Mouse (Mus musculus) midbrain, embryonic 16.5 days (tissue): ENCODE measurements at regions not wholly inside any gene's neighbourhood (a gene's known extent, or its start where the extent isn't known, plus 50 kb on each side); places are given as distances from the start of the nearest gene placed in this dataset.

Experiments
- ATAC-seq: fragments of 200-750 bp; cut with Nextera tagmentation; 2 replicates; pipeline ENCODE4 v1.8.0; 2017; ENCODE audit warnings: moderate TSS enrichment
- H3K27ac ChIP-seq: fragments of 300-500 bp; sonication (generic); 2 replicates; pipeline ENCODE4 v1.5.1; 2014; ENCODE audit warnings: mild to moderate bottlenecking, low read length, mixed read lengths
- H3K27me3 ChIP-seq: fragments of 300-500 bp; sonication (generic); 2 replicates; pipeline ENCODE4 v1.6.1; 2014; ENCODE audit warnings: low read depth, low read length, mixed read lengths; ENCODE audit not compliant: control insufficient read depth, insufficient read depth
- H3K36me3 ChIP-seq: fragments of 300-500 bp; sonication (generic); 2 replicates; pipeline ENCODE4 v1.6.1; 2014; ENCODE audit warnings: mild to moderate bottlenecking, low read length, moderate library complexity, mixed read lengths; ENCODE audit not compliant: control insufficient read depth, insufficient read depth
- H3K4me1 ChIP-seq: fragments of 300-500 bp; sonication (generic); 2 replicates; pipeline ENCODE4 v1.6.1; 2014; ENCODE audit warnings: mild to moderate bottlenecking, low read length, mixed read lengths; ENCODE audit not compliant: control insufficient read depth, insufficient read depth
- H3K4me2 ChIP-seq: fragments of 300-500 bp; sonication (generic); 2 replicates; pipeline ENCODE4 v1.6.1; 2014; ENCODE audit warnings: mild to moderate bottlenecking, low read length, mixed read lengths
- H3K4me3 ChIP-seq: fragments of 300-500 bp; sonication (generic); 2 replicates; pipeline ENCODE4 v1.5.1; 2014; ENCODE audit warnings: low read depth, mild to moderate bottlenecking, low read length, moderate library complexity, mixed read lengths
- H3K9ac ChIP-seq: fragments of 300-500 bp; sonication (generic); 2 replicates; pipeline ENCODE4 v1.6.1; 2014; ENCODE audit warnings: low read depth, low read length, mixed read lengths
- H3K9me3 ChIP-seq: fragments of 300-500 bp; sonication (generic); replicated peaks from 2 replicates; pipeline ENCODE4 v1.6.1; 2014; ENCODE audit warnings: mild to moderate bottlenecking, low read length, mixed read lengths; ENCODE audit not compliant: control insufficient read depth, poor library complexity, severe bottlenecking
- WGBS: fragments of 180-500 bp; shearing (Covaris S2); extraction: QIAGEN DNeasy Blood & Tissue Kit; methylation state at CpG from one replicate; pipeline ENCODE4 v1.1.7; 2014; 5-methylcytosine and 5-hydroxymethylcytosine counted together

- ATAC-seq, result no peak
- no peaks in the 10 kb centered on the region for H3K4me1 ChIP-seq
- no peak overlapping the region for H3K27ac ChIP-seq
- H3K36me3 ChIP-seq, result no peaks in the 10 kb centered on the region
- no peak overlapping the region for H3K4me2 ChIP-seq
- no peaks in the 10 kb centered on the region for H3K9me3 ChIP-seq
- 91% methylated on average over 2 of the region's 2 CpGs for WGBS
- H3K9ac ChIP-seq, result no peak overlapping the region
- no peak overlapping the region for H3K4me3 ChIP-seq
- H3K27me3 ChIP-seq, result no peaks in the 10 kb centered on the region
Measured at GRCm38 (mm10) chr3:80324726-80325125, 440.4 kb downstream of the Fam198b start.

GRCm38 (mm10) chr3:80331776-80332175 lies 447.4 kb downstream of the Fam198b start:
- Histone ChIP-seq H3K9ac (no peak overlapping the region), H3K4me3 (no peak overlapping the region), H3K27ac (0 out of 2 replicates have a peak overlapping the region, but pooled peaks have one; percentile 52), H3K27me3 (no peaks in the 10 kb centered on the region), H3K36me3 (no peaks in the 10 kb centered on the region), H3K9me3 (no peaks in the 10 kb centered on the region), H3K4me1 (peaks cover 8% of the 10 kb centered on the region; the same call in 1 of the 2 replicates), H3K4me2 (no peak overlapping the region)
- no peak for ATAC-seq
- WGBS, result 59% methylated on average over 3 of the region's 3 CpGs

- 8% methylated on average over 4 of the region's 4 CpGs for WGBS
- peak overlapping the region; percentile 50 for H3K27ac ChIP-seq
- no peak overlapping the region for H3K9ac ChIP-seq
Measured at GRCm38 (mm10) chr3:80334446-80334893, 450.1 kb downstream of the Fam198b start.

GRCm38 (mm10) chr3:80336123-80336674 lies 451.9 kb downstream of the Fam198b start:
- 95% methylated on average over 8 of the region's 8 CpGs for WGBS
- H3K27ac ChIP-seq, result no peak overlapping the region
- H3K4me1 ChIP-seq, result peaks cover 8% of the 10 kb centered on the region; the same call in 1 of the 2 replicates
- no peak overlapping the region for H3K4me2 ChIP-seq
- ATAC-seq, result 0 out of 2 replicates have a peak, but pooled peaks have one; percentile 34
- no peaks in the 10 kb centered on the region for H3K27me3 ChIP-seq
- H3K9me3 ChIP-seq, result no peaks in the 10 kb centered on the region
- no peak overlapping the region for H3K9ac ChIP-seq
- no peak overlapping the region for H3K4me3 ChIP-seq
- H3K36me3 ChIP-seq, result no peaks in the 10 kb centered on the region

More at GRCm38 (mm10) chr3:80334446-80334893, 450.1 kb downstream of the Fam198b start:
- H3K27me3 ChIP-seq, result no peaks in the 10 kb centered on the region
- ATAC-seq, result peak; percentile 92
- peaks cover 8% of the 10 kb centered on the region; the same call in 1 of the 2 replicates for H3K4me1 ChIP-seq
- H3K4me3 ChIP-seq, result no peak overlapping the region
- H3K36me3 ChIP-seq, result no peaks in the 10 kb centered on the region
- no peak overlapping the region for H3K4me2 ChIP-seq
- no peaks in the 10 kb centered on the region for H3K9me3 ChIP-seq

GRCm38 (mm10) chr3:80367972-80368371 lies 434.7 kb downstream of the Gria2 start:
- no peak overlapping the region for H3K27ac ChIP-seq
- no peak overlapping the region for H3K4me2 ChIP-seq
- H3K9ac ChIP-seq, result no peak overlapping the region
- no peaks in the 10 kb centered on the region for H3K27me3 ChIP-seq
- no peaks in the 10 kb centered on the region for H3K9me3 ChIP-seq
- H3K4me1 ChIP-seq, result no peaks in the 10 kb centered on the region
- ATAC-seq, result no peak
- no peak overlapping the region for H3K4me3 ChIP-seq
- H3K36me3 ChIP-seq, result no peaks in the 10 kb centered on the region

GRCm38 (mm10) chr3:80369214-80369941 lies 433.3 kb downstream of the Gria2 start:
- H3K27me3 ChIP-seq, result no peaks in the 10 kb centered on the region
- H3K9ac ChIP-seq, result no peak overlapping the region
- 81% methylated on average over 4 of the region's 4 CpGs for WGBS
- H3K4me3 ChIP-seq, result no peak overlapping the region
- no peak overlapping the region for H3K4me2 ChIP-seq
- H3K9me3 ChIP-seq, result no peaks in the 10 kb centered on the region
- no peak for ATAC-seq
- H3K36me3 ChIP-seq, result no peaks in the 10 kb centered on the region
- H3K4me1 ChIP-seq, result no peaks in the 10 kb centered on the region
- H3K27ac ChIP-seq, result no peak overlapping the region

GRCm38 (mm10) chr3:80372436-80372835 lies 430.2 kb downstream of the Gria2 start:
- H3K9ac ChIP-seq, result no peak overlapping the region
- no peak for ATAC-seq
- no peak overlapping the region for H3K27ac ChIP-seq
- no peaks in the 10 kb centered on the region; the same call in 1 of the 2 replicates for H3K9me3 ChIP-seq
- 71% methylated on average over 3 of the region's 3 CpGs for WGBS
- no peaks in the 10 kb centered on the region for H3K36me3 ChIP-seq
- H3K27me3 ChIP-seq, result no peaks in the 10 kb centered on the region
- no peak overlapping the region for H3K4me2 ChIP-seq
- no peak overlapping the region for H3K4me3 ChIP-seq
- no peaks in the 10 kb centered on the region for H3K4me1 ChIP-seq

- no peak for ATAC-seq
- no peaks in the 10 kb centered on the region for H3K9me3 ChIP-seq
- H3K4me3 ChIP-seq, result no peak overlapping the region
- H3K9ac ChIP-seq, result no peak overlapping the region
- H3K36me3 ChIP-seq, result no peaks in the 10 kb centered on the region
- H3K27me3 ChIP-seq, result no peaks in the 10 kb centered on the region
- 80% methylated on average over 2 of the region's 2 CpGs for WGBS
- H3K27ac ChIP-seq, result no peak overlapping the region
- H3K4me1 ChIP-seq, result no peaks in the 10 kb centered on the region
- H3K4me2 ChIP-seq, result no peak overlapping the region
Measured at GRCm38 (mm10) chr3:80385986-80386385, 416.6 kb downstream of the Gria2 start.

- Histone ChIP-seq H3K27me3 (no peaks in the 10 kb centered on the region), H3K4me2 (no peak overlapping the region), H3K36me3 (no peaks in the 10 kb centered on the region), H3K4me3 (no peak overlapping the region), H3K27ac (no peak overlapping the region), H3K9ac (no peak overlapping the region), H3K4me1 (no peaks in the 10 kb centered on the region), H3K9me3 (peaks cover 6% of the 10 kb centered on the region; the same call in 1 of the 2 replicates)
- 40% methylated on average over 4 of the region's 4 CpGs for WGBS
- peak; percentile 56; the same call in 1 of the 2 replicates for ATAC-seq
Measured at GRCm38 (mm10) chr3:80396240-80396639, 406.4 kb downstream of the Gria2 start.
